Mouse (Mus musculus) left cerebral cortex, adult 18-20 months (tissue): Measurements from ENCODE around the gene Anxa4. TPM values are rescaled to one million over a fixed set of nuclear protein-coding genes. Genes with fewer than 3 reads are reported as not detected.
A peak's percentile ranks its signal among the peaks of the same experiment; 100 is the strongest.

Experiments
- DNase-seq, 2 experiments: peaks; one replicate each; pipeline ENCODE4 v3.0.0; 2021 to 2022; ENCODE audit warnings: low spot score in 2 of 2, mixed read lengths in 1 of 2
- long read RNA-seq, 2 experiments: library from polyadenylated mRNA; stranded (forward); transcript quantifications; one replicate each; pipeline ENCODE4 v2.0.0; 2021
- total RNA-seq, 2 experiments: library from RNA; stranded (reverse); gene quantifications; 2 replicates each; pipeline ENCODE4 v1.2.3; 2021

Anxa4 gene
- total RNA-seq = 10 to 100 TPM in 1 of 2 experiments, 1 to 10 TPM in 1; 9.6 to 10.2 TPM
- long read RNA-seq, experiment 1, transcript Anxa4-201 (13 exons, 2,002 nt) = major isoform, 12 of 20 reads
- long read RNA-seq, experiment 1, partial matches to known transcripts = 0 of 20 reads
- long read RNA-seq, experiment 1, other reads (novel, unspliced or antisense) = 8 of 20 reads
- long read RNA-seq, experiment 2, transcript Anxa4-201 (13 exons, 2,002 nt) = major isoform, 8 of 10 reads
- long read RNA-seq, experiment 2, partial matches to known transcripts = 0 of 10 reads
- long read RNA-seq, experiment 2, other reads (novel, unspliced or antisense) = 2 of 10 reads

DNA sequence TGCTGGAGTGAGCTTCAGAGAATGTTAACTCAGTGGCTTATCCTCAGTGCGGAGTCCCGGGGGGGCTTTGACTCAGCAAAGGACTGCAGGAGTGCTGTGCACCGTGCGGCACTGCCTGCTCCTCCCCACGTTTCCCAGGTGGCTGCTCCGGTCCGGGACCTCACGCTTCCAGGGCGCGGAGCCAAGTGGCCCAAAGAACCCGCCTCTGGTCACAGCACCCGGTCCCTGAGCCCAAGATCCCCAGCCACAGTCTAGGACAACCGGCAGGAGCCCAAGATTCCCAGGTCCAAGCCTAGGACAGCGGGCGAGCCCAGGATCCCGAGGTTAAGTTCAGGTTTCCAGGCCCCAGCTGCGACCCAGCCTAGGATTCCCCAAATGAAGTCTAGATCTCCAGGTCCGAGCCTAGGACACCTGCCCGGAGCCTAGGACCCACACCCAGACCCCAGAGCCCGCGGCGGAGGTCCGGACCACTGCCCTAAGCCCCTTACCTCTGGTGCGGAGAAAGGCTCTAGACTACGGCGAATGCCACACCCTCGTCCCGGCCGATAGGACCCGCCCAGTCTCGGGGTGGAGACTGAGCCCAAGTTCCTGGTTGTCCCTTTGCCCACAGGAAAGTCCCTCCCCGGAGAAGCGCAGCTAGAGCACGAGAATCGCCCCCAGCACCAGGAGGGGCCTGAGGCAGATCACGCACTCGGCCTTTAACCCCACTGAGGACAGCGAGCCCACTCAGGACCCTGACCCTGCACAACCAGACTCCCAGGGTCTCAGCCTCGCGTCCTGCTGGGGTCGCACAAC lies at the start of gene Anxa4:
Anxa4 (minus strand) TSS at position 564 of the 795 bp plus-strand sequence.
- DNase-seq = peak in 1 of 2 experiments; percentile 24

- DNase-seq = no peak
Observed at GRCm38 (mm10) chr6:86841949-86842348, 48.6 kb upstream of the Anxa4 start.

- no peak for DNase-seq
Observed at GRCm38 (mm10) chr6:86839089-86839488, 45.7 kb upstream of the Anxa4 start.

GRCm38 (mm10) chr6:86832802-86833502 lies 39.6 kb upstream of the Anxa4 start:
- no peak for DNase-seq

- DNase-seq = no peak
Observed at GRCm38 (mm10) chr6:86830738-86831500, 37.5 kb upstream of the Anxa4 start.

DNA sequence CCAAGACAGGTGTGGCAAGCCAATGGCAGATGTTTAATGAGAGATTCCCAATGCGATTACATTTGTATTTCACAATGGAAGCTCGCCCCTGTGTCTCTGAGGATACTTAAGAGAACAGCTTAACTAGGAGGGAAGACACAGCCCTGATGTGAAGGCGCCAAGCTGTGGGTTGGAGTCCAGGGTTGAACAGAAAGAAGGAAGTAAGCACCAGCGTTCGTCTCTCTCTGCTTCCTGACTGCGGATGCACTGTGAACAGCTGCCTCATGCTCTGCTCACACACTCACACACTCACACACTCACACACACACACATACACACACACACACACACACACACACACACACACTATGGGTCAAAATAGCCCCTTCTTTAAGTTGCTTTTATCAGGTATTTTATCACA lies 36.4 kb upstream of the Anxa4 start:
- no peak for DNase-seq

DNA sequence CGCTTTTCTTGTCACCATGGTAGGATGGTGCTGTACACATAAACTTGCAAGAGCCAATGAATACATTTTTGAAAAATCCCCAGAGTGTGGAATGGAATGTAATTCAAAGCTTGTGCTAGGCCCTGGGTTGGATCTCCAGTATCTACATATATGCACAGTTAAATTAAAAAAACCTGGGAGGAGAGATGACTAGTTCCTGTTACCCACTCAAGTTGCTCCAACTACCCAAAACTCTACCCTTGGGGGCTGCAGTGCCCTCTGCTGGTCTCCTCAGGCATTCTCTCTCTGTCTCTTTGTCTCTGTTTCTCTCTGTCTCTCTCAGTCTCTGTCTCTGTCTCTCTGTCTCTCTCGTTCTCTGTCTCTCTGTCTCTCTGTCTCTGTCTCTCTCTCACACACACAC lies 34.0 kb upstream of the Anxa4 start:
- DNase-seq = no peak

DNA sequence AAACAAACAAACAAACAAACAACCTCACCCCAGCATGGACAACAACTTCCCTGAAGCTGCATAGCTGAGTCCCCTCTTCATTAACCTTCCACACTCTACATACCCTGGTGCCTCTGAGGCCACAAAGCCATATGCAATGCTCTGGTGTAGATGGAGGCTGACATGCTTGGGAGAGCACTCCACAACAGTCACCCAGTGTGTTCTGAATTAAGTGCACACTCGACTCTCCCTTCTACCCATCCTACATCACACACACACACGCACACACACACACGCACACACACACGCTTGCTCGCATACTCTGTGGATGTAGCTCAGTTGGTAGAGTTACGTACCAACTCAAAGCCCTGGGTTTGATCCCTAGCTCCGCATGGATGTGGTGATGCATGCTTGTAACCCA lies 31.0 kb upstream of the Anxa4 start:
- DNase-seq = no peak

- peak; percentile 21 to 40 for DNase-seq
Observed at GRCm38 (mm10) chr6:86823824-86824223, 30.4 kb upstream of the Anxa4 start.

- no peak for DNase-seq
Observed at GRCm38 (mm10) chr6:86823051-86823431, 29.7 kb upstream of the Anxa4 start.

DNA sequence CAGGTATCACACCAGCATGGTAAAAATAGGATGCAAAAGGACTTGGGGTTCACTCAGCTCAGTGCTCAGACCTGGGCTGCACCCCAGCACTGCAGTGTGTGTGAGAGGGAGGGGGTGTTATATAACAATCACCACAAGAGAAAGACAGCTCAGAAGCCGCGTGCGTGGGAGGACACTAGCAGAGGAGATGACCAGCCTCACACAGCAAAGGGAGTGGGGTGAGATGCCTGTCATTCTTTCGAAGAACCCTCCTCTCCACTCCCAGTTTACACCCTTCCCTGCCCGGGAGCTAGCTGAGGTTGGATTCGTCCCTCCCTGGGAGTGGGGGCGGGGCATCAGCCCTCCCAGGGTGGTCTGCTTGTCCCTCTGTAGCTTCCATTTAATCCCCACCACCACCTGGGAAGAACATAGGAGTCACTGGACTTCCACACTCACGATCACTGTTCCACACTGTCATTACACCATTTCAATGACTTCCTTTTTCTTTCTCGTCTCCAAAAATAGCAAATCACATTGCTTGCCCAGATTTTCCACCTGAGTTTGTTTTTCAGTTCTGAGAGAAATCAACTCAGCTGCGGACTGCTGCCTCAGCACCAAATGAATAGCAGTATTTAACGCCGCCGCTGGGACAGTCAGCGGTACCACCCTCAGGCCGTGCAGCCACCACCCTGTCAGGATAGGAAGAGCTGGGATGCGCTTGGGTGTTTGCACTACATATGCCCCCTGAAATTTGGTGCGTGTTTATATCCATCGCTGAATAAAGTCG lies 29.1 kb upstream of the Anxa4 start:
- DNase-seq = peak; percentile 86 to 91

GRCm38 (mm10) chr6:86820690-86821089 lies 27.3 kb upstream of the Anxa4 start:
- DNase-seq = no peak

DNA sequence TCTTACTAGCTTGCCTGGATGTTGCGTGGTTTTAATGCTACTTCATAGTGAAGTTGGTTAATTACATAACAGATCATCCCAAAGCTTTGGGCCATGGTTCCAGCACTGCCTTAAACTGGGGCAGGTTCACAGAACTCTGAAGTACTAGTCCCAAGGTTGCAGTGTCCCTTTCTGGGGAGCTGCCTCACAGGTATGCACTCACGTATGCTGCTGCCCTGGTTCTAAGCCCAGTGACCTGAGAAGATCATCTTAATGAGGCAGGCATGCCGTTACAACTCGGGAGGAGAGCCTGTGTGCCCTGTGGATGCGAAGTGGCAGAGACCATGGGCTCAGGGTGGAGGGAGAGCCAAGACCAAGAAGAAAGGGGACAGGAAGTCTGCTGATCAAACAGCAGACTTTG lies 26.5 kb upstream of the Anxa4 start:
- no peak for DNase-seq

DNA sequence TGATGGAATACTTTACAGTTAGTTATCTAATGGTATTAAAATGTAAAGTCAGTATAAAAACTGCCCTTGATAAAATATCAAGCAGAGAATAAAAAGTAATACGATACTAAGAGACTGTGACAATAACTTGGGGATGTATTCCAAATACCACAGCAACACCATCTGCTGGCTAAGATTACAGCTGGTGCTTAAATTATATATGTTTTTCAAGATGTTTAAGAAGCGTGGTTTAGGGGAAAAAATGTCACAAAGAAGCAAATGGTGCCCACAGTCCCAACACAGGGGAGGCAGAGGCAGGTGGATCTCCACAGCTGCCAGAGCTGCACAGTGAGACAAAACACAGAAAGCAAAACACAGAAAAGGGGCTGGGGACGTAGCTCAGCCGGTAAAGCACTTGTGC lies 25.5 kb upstream of the Anxa4 start:
- DNase-seq = peak in 1 of 2 experiments; percentile 14

- DNase-seq = no peak
Observed at GRCm38 (mm10) chr6:86816586-86816985, 23.2 kb upstream of the Anxa4 start.

DNA sequence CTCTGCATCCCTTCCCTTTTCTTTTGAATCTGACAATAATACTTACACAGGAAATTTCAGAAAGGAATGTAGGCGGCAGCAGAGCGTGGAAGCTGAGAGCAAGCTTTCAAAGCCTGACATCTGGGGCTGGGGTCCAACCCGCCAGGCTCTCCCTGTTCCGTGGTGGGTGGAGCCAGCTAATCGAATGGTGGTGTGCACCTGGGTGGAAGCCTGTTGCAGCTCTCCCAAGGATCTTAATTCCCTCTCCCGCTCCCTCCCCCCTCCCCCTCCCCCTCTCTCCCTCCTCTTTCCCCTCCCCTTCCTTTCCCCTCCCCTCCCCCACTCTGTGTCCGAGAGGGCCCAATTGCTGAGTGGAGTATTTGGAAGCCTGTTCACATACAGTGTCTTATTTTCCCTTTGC lies 22.1 kb upstream of the Anxa4 start:
- no peak for DNase-seq

- peak in 1 of 2 experiments; percentile 39 for DNase-seq
Observed at GRCm38 (mm10) chr6:86814926-86815325, 21.5 kb upstream of the Anxa4 start.

GRCm38 (mm10) chr6:86813341-86813740 lies 20.0 kb upstream of the Anxa4 start:
- DNase-seq = peak; percentile 51 to 69

DNA sequence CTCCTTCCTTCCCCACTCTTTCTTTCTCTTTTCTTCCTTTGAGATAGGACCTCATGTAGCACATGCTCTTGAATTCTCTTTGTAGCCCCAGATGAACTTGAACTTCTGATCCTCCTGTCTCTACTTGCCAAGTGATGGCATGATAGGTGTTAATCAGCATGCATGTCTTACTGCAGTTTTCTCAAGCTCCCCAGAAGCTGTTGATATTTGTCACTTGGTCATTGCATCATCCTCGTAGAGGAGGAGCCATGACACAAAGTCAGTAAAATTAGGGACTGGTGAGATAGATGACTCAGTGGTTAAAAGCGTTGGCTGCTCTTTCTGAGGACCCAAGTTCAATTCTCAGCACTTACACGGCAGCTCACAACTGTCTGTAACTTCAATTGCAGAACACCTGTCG lies 19.5 kb upstream of the Anxa4 start:
- DNase-seq = no peak

GRCm38 (mm10) chr6:86806455-86807086 lies 13.2 kb upstream of the Anxa4 start:
- DNase-seq = peak; percentile 77 to 82
